Mouse (Mus musculus) limb, embryonic 14.5 days (tissue): ENCODE measurements around the gene Cdk5rap3. TPM values are rescaled to one million over a fixed set of nuclear protein-coding genes. Genes with fewer than 3 reads are reported as not detected.

Experiments used
- ATAC-seq: fragments of 200-750 bp; cut with Nextera tagmentation; 2 replicates; pipeline ENCODE4 v1.8.0; 2017; ENCODE audit warnings: low read depth, moderate number of reproducible peaks, moderate TSS enrichment; ENCODE audit not compliant: low FRiP score
- DNase-seq: peaks from one replicate; pipeline ENCODE4 v3.0.0-alpha.2; 2015; ENCODE audit warnings: low spot score
- H3K27ac ChIP-seq: fragments of 300-500 bp; sonication (generic); replicated peaks from 2 replicates; pipeline ENCODE4 v1.5.1; 2014; ENCODE audit warnings: low read depth, mild to moderate bottlenecking, low read length, moderate library complexity, mixed read lengths
- H3K27me3 ChIP-seq: fragments of 300-500 bp; sonication (generic); 2 replicates; pipeline ENCODE4 v1.6.1; 2014; ENCODE audit warnings: low read length, mixed read lengths; ENCODE audit not compliant: control insufficient read depth, insufficient read depth
- H3K36me3 ChIP-seq: fragments of 300-500 bp; sonication (generic); 2 replicates; pipeline ENCODE4 v1.6.1; 2014; ENCODE audit warnings: mild to moderate bottlenecking, low read length, moderate library complexity, mixed read lengths; ENCODE audit not compliant: control insufficient read depth, insufficient read depth
- H3K4me1 ChIP-seq: fragments of 300-500 bp; sonication (generic); 2 replicates; pipeline ENCODE4 v1.6.1; 2014; ENCODE audit warnings: antibody characterized with exemption, low read length, mixed read lengths; ENCODE audit not compliant: control insufficient read depth, insufficient read depth
- H3K4me2 ChIP-seq: fragments of 300-500 bp; sonication (generic); replicated peaks from 2 replicates; pipeline ENCODE4 v1.6.1; 2014; ENCODE audit warnings: low read depth, mild to moderate bottlenecking, low read length, moderate library complexity; ENCODE audit not compliant: severe bottlenecking
- H3K4me3 ChIP-seq: fragments of 300-500 bp; sonication (generic); replicated peaks from 2 replicates; pipeline ENCODE4 v1.5.1; 2014; ENCODE audit warnings: low read length
- H3K9ac ChIP-seq: fragments of 300-500 bp; sonication (generic); 2 replicates; pipeline ENCODE4 v1.6.1; 2014; ENCODE audit warnings: mild to moderate bottlenecking, low read depth, low read length, moderate library complexity; ENCODE audit not compliant: severe bottlenecking
- H3K9me3 ChIP-seq: fragments of 300-500 bp; sonication (generic); 2 replicates; pipeline ENCODE4 v1.6.1; 2016; ENCODE audit warnings: low read length; ENCODE audit not compliant: control insufficient read depth
- POLR2A ChIP-seq: fragments of 200-500 bp; IDR thresholded peaks from 2 replicates; pipeline ENCODE4 v1.8.0; 2012; ENCODE audit warnings: inconsistent platforms, mild to moderate bottlenecking, moderate library complexity, borderline replicate concordance; ENCODE audit not compliant: insufficient read depth, insufficient read length; ENCODE audit errors: extremely low read depth
- WGBS: fragments of 180-500 bp; shearing (Covaris S2); extraction: QIAGEN DNeasy Blood & Tissue Kit; methylation state at CpG from one replicate; pipeline ENCODE4 v1.1.7; 2014; 5-methylcytosine and 5-hydroxymethylcytosine counted together
- polyA plus RNA-seq, 2 experiments: library from polyadenylated mRNA; depleted of rRNA in 1 of 2; stranded (reverse) in 1 of 2; unstranded in 1 of 2; fragments of >200 nt; fragmentation: Nextera tagmentation in 1 of 2; extraction: Ambion mirVana in 1 of 2; gene quantifications; 2 replicates each; pipeline versions ENCODE4 v1.2.1 to v1.2.3; 2012 to 2014

Cdk5rap3 gene
- polyA plus RNA-seq, 2 experiments = 74.5 to 79.6 TPM

DNA sequence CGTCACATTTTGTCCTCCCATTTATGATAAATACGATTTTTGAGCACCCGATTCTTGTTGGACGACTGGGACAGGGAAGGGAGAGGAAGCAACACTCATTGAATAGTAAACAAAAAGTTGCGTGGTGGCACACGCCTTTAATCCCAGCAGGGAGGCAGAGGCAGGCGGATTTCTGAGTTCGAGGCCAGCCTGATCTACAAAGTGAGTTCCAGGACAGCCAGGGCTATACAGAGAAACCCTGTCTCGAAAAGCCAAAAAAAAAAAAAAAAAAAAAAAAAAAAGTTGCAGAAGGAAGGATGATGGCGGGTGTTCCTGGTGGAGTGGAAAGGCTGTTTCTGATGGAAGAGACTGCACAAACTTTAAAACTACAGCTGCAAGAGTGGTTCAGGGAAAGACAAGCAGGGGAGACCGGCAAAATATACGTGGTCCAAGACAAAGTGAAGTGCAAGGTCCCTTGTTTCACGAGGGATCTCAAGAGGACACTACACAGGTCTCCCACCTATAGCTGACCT, 645 bp upstream of the Cdk5rap3 start:
- Histone ChIP-seq H3K27ac (no peak overlapping the region), H3K4me1 (peaks cover 9% of the 10 kb centered on the region), H3K9ac (no peak overlapping the region), H3K4me3 (peak overlapping the region; percentile 85), H3K4me2 (peak overlapping the region; percentile 46), H3K27me3 (no peaks in the 10 kb centered on the region), H3K36me3 (peaks cover 11% of the 10 kb centered on the region), H3K9me3 (no peaks in the 10 kb centered on the region)
- no peak for TF ChIP-seq POLR2A
- peak; percentile 1; the same call in 1 of the 2 replicates for ATAC-seq
- no peak for DNase-seq
- WGBS = 33% methylated on average over 13 of the region's 13 CpGs

DNA sequence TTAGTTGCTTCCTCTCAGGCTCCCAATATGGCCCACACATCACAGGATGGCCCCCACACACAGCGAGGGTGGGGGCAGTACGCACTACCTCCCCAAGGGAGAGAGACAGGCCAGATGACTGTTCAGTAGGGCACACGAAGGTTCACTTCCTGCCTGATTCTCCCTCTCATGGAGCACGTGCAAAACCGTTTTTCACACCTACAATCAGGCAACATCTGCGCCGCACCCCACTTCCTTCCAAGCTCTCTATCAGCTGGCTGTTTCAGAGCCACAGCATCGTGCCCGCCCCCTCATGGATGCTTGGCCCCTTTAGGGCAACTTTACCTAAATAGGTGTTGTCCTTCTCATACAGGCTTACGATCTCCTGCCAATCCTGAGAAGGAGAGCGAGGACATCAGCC, 3.6 kb downstream of the Cdk5rap3 start:
- Histone ChIP-seq H3K27me3 (no peaks in the 10 kb centered on the region), H3K4me1 (peaks cover 9% of the 10 kb centered on the region), H3K4me2 (no peak overlapping the region), H3K4me3 (no peak overlapping the region), H3K36me3 (peaks cover 44% of the 10 kb centered on the region), H3K9ac (no peak overlapping the region), H3K9me3 (no peaks in the 10 kb centered on the region), H3K27ac (no peak overlapping the region)
- DNase-seq = no peak
- 80% methylated on average over 11 of the region's 11 CpGs for WGBS
- TF ChIP-seq POLR2A = no peak
- ATAC-seq = no peak

- H3K36me3 ChIP-seq = peaks cover 51% of the 10 kb centered on the region
- ATAC-seq = peak; percentile 78; the same call in 1 of the 2 replicates
These were observed 6.3 kb downstream of the Cdk5rap3 start for GRCm38 (mm10) chr11:96910003-96910402.

GRCm38 (mm10) chr11:96908594-96908993, 7.7 kb downstream of the Cdk5rap3 start:
- Histone ChIP-seq H3K27me3 (no peaks in the 10 kb centered on the region), H3K9ac (no peak overlapping the region), H3K9me3 (no peaks in the 10 kb centered on the region), H3K27ac (no peak overlapping the region), H3K4me3 (no peak overlapping the region), H3K4me1 (no peaks in the 10 kb centered on the region), H3K4me2 (no peak overlapping the region), H3K36me3 (peaks cover 51% of the 10 kb centered on the region)
- no peak for ATAC-seq
- TF ChIP-seq POLR2A = no peak
- no peak for DNase-seq
- 90% methylated on average over 12 of the region's 12 CpGs for WGBS

More at GRCm38 (mm10) chr11:96910003-96910402, 6.3 kb downstream of the Cdk5rap3 start:
- no peak for TF ChIP-seq POLR2A
- 32% methylated on average over 7 of the region's 7 CpGs for WGBS
- no peak overlapping the region for H3K4me2 ChIP-seq
- no peak overlapping the region for H3K9ac ChIP-seq
- peak; percentile 88 for DNase-seq
- no peaks in the 10 kb centered on the region for H3K9me3 ChIP-seq
- no peak overlapping the region for H3K27ac ChIP-seq
- H3K27me3 ChIP-seq = no peaks in the 10 kb centered on the region
- no peak overlapping the region for H3K4me3 ChIP-seq
- H3K4me1 ChIP-seq = no peaks in the 10 kb centered on the region; the same call in 1 of the 2 replicates

GRCm38 (mm10) chr11:96906431-96907161, 9.7 kb downstream of the Cdk5rap3 start:
- peaks cover 4% of the 10 kb centered on the region for H3K4me1 ChIP-seq
- no peak overlapping the region for H3K27ac ChIP-seq
- no peaks in the 10 kb centered on the region for H3K9me3 ChIP-seq
- no peak overlapping the region for H3K4me2 ChIP-seq
- WGBS = 58% methylated on average over 15 of the region's 15 CpGs
- ATAC-seq (no peak), DNase-seq (peak; percentile 25)
- H3K4me3 ChIP-seq = no peak overlapping the region
- peaks cover 36% of the 10 kb centered on the region for H3K36me3 ChIP-seq
- no peak overlapping the region for H3K9ac ChIP-seq
- H3K27me3 ChIP-seq = no peaks in the 10 kb centered on the region
- no peak for TF ChIP-seq POLR2A
